Mouse (Mus musculus) thymus, postnatal 25 days (tissue): ENCODE measurements around the gene Fam107b.

Experiments
- DNase-seq: peaks from one replicate; pipeline ENCODE4 v3.0.0; 2022

Gene Fam107b

GRCm38 (mm10) chr2:3787752-3788423 is 217.6 kb downstream of the Fam107b start:
- no peak for DNase-seq

- no peak for DNase-seq
Observed at GRCm38 (mm10) chr2:3788424-3788786, 218.1 kb downstream of the Fam107b start.

GRCm38 (mm10) chr2:3796543-3796942 is 226.3 kb downstream of the Fam107b start:
- no peak for DNase-seq

DNA sequence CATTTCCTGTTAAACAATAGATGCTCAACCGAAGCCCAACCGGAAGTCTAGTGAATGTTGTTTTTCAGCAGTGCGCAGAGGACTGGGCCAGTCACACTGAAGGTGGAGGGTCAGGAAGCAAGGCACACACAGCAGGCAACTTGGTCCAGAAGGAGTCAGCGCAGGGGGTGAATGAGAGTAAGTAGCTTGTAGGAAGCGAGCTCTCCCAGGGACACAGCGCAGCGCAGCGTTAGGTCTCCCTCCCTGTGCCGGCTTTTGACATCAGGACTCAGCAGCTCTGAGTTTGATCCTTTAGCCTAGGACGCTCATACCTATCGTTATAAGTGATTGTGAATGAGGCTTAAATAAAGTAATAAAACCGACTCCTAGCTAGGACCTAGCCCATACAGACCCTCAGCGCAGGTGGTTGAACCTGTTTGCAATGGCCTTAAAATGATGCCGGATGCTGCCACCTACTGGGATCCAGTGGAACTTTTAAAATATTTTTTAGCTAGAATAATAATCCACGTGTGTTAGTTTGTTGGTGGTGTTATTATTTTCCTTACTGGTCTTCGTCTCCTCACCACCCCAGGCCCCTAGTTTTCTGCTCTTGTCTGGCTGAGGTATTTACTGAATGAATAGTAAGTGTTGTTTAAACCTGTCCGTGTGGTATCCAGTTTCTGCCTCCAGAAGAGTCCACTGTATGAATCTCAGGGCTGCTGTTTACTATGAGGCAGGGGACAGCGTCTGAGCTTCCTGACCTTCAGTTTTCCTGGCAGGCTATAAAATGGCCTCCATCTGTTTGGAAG is 229.7 kb downstream of the Fam107b start:
- DNase-seq, result peak; percentile 68

DNA sequence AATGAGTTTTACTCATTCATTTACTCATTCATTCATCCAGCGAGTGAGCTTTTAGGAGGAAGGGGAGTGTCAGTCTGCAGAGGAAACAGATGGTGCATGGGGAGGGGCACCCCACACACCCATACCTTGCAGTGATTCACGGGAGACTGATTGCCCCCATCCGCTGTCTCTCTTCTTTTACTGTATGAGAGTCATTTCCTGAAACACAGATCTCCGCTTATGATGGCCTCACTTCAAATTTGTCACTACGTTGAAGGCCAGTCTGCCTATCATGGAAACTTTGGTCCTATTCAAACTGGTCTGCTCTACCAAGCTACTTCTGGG is 230.2 kb downstream of the Fam107b start:
- peak; percentile 63 for DNase-seq

DNA sequence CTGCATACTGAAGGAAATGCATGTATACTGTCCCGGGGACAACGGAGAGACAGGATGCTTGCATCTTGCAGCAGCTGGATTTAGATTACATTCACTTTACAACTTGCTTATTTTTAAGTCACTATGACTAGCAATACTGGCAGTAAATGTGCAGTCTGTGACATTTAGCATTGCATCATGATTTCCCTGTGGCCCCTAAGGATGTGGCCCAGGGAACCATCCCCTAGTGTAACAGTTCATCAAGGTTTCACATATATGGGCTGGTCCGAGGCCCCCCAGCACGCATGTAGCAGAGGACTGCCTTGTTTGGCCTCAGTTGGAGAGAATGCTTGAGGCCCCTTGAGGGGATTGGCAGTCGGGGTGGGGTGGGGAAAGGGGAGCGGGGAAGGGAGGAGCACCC is 235.5 kb downstream of the Fam107b start:
- DNase-seq, result no peak

DNA sequence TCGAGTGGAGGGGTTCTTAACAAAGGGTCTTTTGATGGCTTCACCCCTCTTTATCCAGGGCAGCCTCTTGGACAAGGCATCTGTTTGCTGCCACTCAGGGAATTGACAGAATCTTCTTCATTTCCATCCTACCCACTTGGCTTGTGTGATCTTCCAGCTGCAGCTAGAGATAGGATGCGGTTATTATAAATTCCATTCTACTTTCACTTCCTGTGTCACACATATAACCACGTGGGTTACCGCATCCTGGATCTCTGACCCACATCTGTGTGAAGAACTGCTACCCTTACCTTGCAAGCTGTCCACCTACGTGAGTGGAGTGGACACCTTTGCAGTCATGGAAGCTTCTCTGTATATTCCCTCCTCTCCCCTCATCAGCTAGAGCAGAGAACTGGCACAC is 240.0 kb downstream of the Fam107b start:
- DNase-seq, result peak; percentile 53

DNA sequence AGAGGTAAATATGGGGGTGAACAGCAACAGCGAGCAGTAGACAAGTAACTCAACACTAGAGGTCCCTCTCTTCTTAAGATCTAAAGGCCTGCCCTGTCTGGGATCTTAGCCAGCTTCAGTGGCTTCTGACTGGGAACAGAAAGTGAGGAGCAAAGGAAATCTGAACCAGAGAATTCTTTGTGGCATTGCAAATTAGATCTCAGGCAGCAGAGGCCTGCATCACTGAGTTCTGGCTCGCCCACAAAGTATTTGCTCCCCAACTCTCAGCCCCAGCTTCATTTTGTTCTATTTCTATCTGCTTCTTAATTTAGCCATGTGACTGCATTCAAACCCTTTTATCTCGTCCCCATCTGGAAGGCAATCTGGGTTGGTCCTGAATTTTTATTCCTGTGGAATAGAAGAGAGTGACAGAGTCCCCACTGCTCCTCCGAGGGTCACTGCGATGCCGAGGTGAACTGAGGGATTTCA is 245.9 kb downstream of the Fam107b start:
- DNase-seq, result peak; percentile 10

DNA sequence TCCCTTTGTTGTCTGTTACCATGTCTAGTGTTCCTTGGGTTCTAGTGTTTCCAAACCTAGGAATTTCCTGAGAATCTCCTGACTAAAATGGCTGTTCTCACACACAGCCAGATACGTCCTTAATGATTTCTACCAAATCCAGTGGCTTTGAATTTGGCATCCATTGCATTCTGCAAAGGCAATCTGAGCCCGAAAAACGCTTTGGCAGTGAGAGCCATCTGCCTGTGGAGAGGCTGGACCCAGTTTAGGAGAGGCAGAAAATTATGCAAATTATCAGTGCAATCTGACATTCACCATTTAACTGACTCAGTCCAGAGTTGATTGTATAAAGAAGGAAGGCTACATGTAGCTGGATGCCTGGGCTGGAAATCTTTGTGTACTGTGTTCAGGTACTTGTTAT is 247.3 kb downstream of the Fam107b start:
- DNase-seq, result no peak

- no peak for DNase-seq
Observed at GRCm38 (mm10) chr2:3822483-3823455, 252.5 kb downstream of the Fam107b start.
